Mouse (Mus musculus) ES-E14 (cell line): ENCODE data around the gene Grb10.
A peak's percentile ranks its signal among the peaks of the same experiment; 100 is the strongest.

Experiments
- CHD2 ChIP-seq: IDR thresholded peaks from 2 replicates; pipeline ENCODE4 v1.6.1; 2014; ENCODE audit warnings: mild to moderate bottlenecking, low read depth, low read length, inconsistent platforms
- MAFK ChIP-seq: IDR thresholded peaks from 2 replicates; pipeline ENCODE4 v1.6.1; 2014; ENCODE audit warnings: mild to moderate bottlenecking, low read depth, low read length, inconsistent platforms; ENCODE audit not compliant: insufficient read depth
- ZC3H11A ChIP-seq: IDR thresholded peaks from 2 replicates; pipeline ENCODE4 v1.6.1; 2012; ENCODE audit warnings: low read depth, mild to moderate bottlenecking, inconsistent platforms, low read length, borderline replicate concordance

DNA sequence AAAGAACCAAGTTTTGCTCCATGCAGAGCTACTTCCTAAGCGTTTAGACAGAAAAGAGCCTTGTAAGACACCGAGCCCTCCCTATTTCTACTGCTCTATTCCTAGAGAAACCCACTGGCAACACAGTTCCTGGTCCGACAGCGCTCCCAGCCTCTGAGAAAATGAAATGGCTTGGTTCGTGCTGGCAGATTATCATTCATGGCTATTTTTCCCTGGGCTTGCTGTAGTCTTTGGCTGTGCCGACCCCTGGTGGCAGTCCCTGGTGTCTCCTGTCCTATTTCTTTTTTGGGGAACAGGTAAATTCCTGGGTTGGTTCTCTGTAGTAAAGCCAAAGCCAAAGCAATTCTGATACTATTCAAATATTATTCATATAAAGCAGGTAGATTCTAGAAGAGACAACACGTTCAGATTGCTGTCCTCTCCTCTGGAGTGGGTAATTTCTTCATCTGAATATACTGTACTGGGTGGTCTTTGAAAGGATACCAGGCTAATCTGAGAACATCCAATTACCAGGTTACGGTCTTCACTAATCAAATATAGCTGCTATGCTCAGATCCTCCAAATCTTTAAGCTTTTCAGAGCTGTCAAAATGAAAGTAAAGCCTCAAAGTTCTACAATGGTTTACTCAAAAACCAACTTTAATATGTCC is 65.0 kb downstream of the Grb10 start:
- no peak for TF ChIP-seq MAFK
- TF ChIP-seq ZC3H11A = peak; percentile 100
- no peak for TF ChIP-seq CHD2
